Mouse (Mus musculus): ENCODE measurements around the gene Cx3cr1. TPM values are rescaled to one million over a fixed set of nuclear protein-coding genes. Genes with fewer than 3 reads are reported as not detected.

The Cx3cr1 gene
- total RNA-seq, 2 experiments from 2014 or later: 0.24 to 0.61 TPM

GRCm38 (mm10) chr9:120081967-120082366, 12.3 kb upstream of the Cx3cr1 start:
- no peak for DNase-seq

DNA sequence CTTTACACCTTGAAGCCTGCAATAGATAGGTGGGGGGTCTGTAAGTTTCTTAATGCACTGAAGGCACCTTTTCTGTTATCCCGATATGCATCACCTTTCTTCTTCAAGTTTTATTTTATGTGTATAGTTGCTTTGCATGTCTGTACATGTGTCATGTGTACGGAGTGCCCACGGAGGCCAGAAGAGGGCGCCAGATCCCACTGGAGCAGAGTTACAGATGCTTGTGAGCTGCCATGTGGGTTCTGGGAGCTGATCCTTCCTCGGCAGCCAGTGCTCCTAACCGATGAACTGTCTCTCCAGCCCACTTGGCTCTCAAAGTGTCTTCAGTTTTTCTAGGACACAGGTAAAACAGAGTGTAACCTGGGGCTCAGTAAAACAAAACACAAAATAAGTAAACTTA, 11.6 kb upstream of the Cx3cr1 start:
- DNase-seq: no peak

GRCm38 (mm10) chr9:120080546-120081108, 10.9 kb upstream of the Cx3cr1 start:
- DNase-seq: peak; percentile 34

DNA sequence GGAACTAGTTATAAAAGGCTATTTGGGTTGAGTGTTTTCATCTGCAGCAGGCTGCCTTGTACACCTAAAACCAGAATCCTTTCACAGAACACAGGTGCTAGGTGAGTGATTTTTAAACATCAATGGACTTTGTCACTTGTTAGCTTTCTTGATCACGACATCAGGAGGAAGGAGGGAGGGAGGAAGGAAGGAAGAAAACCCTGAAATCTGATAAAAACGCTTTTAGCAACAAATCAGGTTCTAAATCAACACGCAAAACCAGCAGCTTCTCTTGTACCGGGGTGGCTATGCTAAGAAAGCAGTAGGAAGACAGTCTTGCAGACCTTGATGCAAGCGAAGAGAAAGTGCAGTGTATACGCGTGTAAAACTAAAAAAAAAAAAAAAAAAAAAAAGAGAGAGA, 10.2 kb upstream of the Cx3cr1 start:
- no peak for DNase-seq

DNA sequence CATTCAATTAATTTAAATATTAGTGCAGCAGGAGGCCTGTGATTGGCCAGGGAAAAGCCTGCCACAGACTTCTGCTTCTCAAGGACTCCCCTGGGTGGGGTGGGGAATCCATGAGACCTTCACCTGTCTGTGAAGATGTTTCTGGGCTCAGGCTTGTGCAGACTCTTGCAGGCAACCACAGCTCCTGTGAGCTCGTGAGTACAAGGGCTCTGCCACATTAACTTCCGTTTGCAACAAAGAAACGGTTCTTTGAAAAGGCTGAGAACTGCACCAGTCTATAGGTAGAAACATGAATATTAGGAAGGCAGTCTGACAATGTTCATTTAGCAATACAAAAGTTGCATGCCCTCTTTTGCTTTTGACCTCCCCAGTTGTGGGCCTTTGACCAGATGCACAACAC, 8.6 kb upstream of the Cx3cr1 start:
- no peak for DNase-seq

DNA sequence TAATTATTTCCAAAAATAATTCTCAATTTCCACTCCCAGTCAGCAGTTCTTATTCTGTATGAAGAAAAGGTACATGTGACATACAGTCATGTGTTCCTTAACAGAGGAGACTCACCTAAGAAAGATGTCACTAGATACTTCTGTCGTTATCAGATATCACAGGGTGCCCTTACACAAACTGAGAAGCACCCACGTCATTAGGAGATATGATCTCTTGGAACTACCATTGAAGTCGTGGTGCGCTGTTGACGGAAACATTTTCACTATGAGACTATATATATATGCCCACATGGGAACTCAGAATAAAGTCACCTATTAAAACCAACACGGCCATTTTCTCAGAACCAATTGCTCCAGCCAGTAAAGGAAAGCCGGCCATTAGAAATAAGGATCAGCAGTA, 4.8 kb upstream of the Cx3cr1 start:
- no peak for DNase-seq

DNA sequence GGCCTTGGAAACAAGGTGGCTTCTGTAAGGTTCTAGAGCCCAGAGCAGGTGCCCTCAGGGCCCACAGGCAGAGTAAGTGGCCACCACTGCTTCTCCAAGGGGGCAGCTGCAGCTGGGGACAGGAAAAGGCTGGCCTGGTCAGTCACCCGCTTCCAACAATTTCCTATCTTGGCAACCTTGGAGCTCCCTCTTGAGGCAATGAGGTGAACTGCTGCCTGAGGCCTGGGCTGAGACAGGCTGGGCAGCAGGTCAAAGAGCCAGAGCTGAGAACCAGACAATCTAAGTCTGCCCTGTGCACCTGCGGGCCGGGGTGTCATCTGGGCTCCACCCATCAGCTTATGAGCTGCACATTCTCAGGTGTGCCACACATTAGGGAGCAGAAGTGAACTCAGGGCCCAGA, 3.5 kb upstream of the Cx3cr1 start:
- peak; percentile 70 for DNase-seq

DNA sequence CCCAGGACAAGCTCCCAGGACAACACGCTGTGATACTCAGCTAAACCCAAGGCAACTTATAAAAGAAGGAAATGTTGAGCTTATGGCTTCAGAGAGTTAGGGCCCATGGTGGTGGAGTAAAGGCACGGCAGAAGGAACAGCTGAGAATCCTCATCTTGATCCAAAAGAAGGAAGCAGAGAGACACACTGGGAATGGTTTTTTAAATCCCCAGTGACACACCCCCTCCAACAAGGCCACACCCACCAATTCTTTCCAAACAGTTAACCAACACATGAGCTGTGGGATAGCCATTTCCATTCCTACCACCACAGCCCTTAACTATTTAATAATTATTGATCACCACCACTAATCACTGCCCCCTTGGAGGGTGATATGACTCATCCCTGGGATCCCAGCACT, 1.6 kb upstream of the Cx3cr1 start:
- no peak for DNase-seq

DNA sequence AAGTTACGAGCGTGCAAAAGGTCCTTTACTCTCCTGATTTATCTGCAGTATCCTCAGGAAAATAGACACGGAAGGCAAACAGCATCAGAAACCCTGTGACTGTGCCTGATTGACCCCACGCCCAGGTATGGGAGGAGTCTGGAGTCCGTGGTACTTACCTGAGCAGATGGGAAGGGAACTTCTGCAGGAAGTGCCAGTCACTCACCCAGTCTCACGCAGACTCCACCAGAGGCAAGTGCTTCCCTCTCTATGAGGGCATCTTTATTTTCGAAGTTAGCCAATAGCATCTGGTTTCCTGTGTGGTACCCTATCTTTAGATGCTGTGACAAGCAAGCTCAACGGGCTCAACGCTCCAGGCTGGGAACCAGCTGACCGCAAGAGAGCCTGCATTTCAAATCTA, 1.6 kb downstream of the Cx3cr1 start:
- DNase-seq: no peak

DNA sequence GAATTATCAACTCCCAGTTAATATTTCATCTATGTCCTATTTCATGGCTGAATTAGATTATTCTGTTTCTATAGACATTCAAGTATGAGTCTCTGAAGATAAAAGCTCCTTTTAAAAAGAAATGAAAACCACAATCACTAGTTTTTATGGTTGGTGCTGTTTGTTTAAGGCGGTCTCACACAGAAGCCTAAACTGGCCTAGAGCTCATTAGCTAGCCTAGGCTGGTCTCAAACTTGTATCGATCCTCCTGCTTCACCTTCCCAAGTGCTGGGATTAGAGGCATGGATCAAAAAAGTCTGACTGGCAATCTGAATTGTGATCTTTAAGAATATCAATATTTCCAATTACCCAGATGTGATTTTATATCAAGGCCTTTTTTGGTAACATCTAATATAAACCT, 2.1 kb downstream of the Cx3cr1 start:
- DNase-seq: no peak

GRCm38 (mm10) chr9:120064317-120064716, 5.4 kb downstream of the Cx3cr1 start:
- no peak for DNase-seq

GRCm38 (mm10) chr9:120058730-120059129, 10.9 kb downstream of the Cx3cr1 start:
- no peak for DNase-seq

- DNase-seq: no peak
These were observed 13.5 kb downstream of the Cx3cr1 start for GRCm38 (mm10) chr9:120056201-120056600.

DNA sequence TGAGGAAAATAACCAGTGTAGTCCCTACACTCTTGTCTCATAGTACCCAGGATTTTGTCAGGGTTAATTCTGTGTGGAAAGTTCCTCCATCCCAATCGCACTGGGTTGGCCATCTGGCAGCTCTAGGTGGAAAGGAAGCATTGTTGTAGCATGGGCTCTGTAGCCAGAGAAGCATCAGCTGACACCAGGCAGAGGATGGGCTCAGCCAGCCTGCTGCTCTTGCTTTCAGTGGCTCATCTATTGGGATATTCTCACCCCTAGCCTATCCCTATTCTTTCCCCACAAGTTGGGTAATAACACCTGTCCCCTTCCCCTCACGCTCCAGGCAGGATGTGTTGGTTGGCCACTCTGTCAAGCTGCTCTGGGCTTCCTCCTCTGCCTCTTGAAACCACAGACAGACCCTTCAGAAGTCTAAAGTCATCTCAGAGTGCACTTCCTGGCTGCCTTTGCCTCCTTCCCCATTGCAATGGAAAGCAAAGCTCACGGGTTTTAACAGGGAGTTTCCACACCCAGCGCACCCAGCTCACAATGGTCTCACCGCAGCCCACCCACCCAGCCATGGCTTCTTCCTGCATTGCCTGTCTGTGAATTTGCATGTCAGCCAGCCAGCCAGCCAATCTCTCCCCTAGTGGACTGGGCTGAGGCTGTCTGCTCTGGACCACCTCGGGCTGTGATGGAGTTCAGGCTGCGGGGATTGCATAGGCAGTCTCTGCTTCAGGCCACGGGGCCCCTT, 15.0 kb downstream of the Cx3cr1 start:
- DNase-seq: no peak

GRCm38 (mm10) chr9:120049407-120049806, 20.3 kb downstream of the Cx3cr1 start:
- DNase-seq: no peak

- no peak for DNase-seq
These were observed 21.2 kb downstream of the Cx3cr1 start for GRCm38 (mm10) chr9:120048495-120048894.

DNA sequence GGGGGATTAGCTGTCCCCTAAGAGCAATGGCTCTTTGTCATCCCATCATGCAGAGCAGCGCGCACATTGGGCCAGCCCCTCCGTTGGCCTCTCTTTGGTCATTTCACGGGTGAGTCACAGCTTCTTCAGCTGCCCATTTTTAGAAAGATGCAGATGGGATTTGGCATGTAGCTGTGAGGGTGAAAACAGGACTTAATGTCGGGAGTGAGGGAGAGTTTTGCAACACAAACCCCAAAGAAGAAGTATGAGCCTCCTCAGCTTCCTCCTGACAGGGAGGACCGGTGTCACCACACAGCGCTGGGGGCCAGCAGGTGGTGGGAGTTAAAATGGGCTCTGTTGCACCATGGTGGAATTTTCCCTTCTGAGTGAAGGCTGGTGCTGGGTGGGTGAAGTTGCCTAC, 26.6 kb downstream of the Cx3cr1 start:
- DNase-seq: no peak

GRCm38 (mm10) chr9:120037414-120037813, 32.3 kb downstream of the Cx3cr1 start:
- DNase-seq: no peak

DNA sequence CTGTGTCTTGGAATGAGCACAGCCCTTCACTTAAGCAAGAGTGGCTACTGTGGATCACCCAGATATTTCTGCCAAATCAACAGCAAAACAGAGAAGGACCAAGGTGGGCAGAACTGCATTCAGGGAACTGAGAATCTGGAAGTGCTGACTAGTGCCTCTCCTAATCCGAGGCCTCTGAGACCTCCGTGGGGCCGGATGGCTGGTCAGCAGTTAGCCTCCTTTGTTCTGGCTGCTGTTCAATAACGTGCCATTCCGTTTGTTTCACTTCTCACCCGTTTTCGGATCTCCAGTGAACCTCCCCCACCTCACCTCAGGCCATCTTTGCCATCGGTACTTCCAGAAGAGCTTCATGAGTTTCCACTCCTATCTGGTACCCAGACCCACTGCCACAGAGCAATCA, 35.3 kb downstream of the Cx3cr1 start:
- DNase-seq: no peak

- DNase-seq: no peak
These were observed 37.0 kb downstream of the Cx3cr1 start for GRCm38 (mm10) chr9:120032710-120033109.

DNA sequence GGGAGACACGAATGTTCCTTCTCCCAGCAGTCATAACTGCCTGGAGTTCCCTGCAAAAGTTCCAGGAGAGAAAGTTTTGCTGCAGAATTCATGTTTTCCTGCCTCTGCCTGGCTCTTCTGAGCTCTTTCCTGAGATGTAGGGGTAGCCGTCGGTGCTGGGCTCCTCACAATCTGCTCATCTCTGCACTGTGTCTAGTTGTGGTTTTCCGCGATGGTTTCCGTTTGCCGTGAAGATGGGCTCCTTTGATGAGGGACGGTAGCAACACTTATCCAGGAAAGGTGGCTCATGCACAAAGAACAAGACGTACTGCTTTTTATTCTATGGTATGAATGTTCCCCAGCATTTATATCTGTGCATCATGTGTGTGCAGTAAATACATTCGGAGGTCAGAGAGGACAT, 39.3 kb downstream of the Cx3cr1 start:
- no peak for DNase-seq

- no peak for DNase-seq
These were observed 39.8 kb downstream of the Cx3cr1 start for GRCm38 (mm10) chr9:120029880-120030279.

GRCm38 (mm10) chr9:120027401-120028151, 42.1 kb downstream of the Cx3cr1 start:
- peak; percentile 61 for DNase-seq

- DNase-seq: no peak
These were observed 45.1 kb downstream of the Cx3cr1 start for GRCm38 (mm10) chr9:120024625-120025024.

All from gastrocnemius, postnatal 25 days (tissue).